Mouse (Mus musculus) kidney, adult 2 months (tissue): ENCODE data around the gene Actr2.

ENCODE experiments used
- CTCF ChIP-seq: fragments of 200-500 bp; conservative IDR thresholded peaks from 2 replicates; pipeline ENCODE4 v1.5.1; 2011; ENCODE audit warnings: low read depth, mild to moderate bottlenecking, control low read depth, low read length, moderate library complexity, mixed read lengths; ENCODE audit not compliant: insufficient read depth, insufficient read length
- POLR2A ChIP-seq: fragments of 200-500 bp; IDR thresholded peaks from one replicate; pipeline ENCODE4 v1.6.1; 2011; ENCODE audit warnings: low read depth, low read length, control low read depth

GRCm38 (mm10) chr11:20112741-20113480, at the start of gene Actr2:
- TF ChIP-seq POLR2A (peak; percentile 77), CTCF (no peak)
